Mouse (Mus musculus): ENCODE measurements around the gene Efna5. TPM values are rescaled to one million over a fixed set of nuclear protein-coding genes. Genes with fewer than 3 reads are reported as not detected.

Gene Efna5
- polyA plus RNA-seq, 1 experiment from 2014 or later: 56.6 TPM

DNA sequence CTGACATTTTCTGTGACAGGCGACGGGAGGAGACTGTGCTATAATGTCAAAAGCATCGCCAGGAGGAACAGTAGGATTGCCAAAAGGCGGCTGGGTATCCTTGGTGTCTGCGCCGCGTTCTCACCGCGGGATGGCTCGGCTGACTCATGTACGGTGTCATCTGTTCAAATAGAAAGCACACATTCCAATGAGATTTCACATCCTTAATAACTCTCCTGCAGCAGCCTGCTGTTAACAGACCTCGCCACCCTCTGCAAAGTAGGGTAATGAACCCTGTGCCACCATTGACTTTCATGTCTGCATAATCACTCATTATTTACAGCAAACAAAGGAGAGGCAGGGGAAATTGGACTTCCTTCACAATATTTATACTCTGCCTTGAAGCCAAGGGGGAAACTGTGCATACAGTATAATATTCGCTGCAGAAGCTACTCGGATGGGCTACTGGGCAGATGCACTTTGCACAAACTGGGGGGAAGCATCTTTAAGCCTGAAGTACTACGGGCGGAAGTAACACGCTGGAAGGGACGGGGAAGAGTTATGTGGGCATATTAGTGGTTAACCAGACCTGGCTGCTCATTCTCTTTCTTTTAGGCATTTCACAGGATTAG, 273.7 kb downstream of the Efna5 start:
- no peak overlapping the region for H3K4me3 ChIP-seq (ENCODE audit: low read depth, low read length)
- no peaks in the 10 kb centered on the region for H3K9me3 ChIP-seq (ENCODE audit: control insufficient read depth, low read length)
- H3K4me1 ChIP-seq (ENCODE audit: control insufficient read depth, insufficient read depth, low read length): 0 out of 2 replicates have a peak, but pooled peaks cover 3% of the 10 kb centered on the region
- DNase-seq (ENCODE audit: low spot score) (no peak), ATAC-seq (ENCODE audit: low read depth) (no peak)
- H3K27ac ChIP-seq (replicated peaks; ENCODE audit: low read depth, low read length): no peak overlapping the region
- no peaks in the 10 kb centered on the region for H3K27me3 ChIP-seq (replicated peaks; ENCODE audit: control insufficient read depth, insufficient read depth, low read length)
- peaks cover 5% of the 10 kb centered on the region; the same call in 1 of the 2 replicates for H3K36me3 ChIP-seq (ENCODE audit: control insufficient read depth, insufficient read depth, low read length)
- H3K4me2 ChIP-seq (ENCODE audit: low read depth, low read length): no peak overlapping the region
- 85% methylated on average over 18 of the region's 18 CpGs for WGBS
- H3K9ac ChIP-seq (ENCODE audit: low read depth, low read length): no peak overlapping the region

- WGBS: 77% methylated on average over 6 of the region's 6 CpGs
- Histone ChIP-seq H3K27ac (replicated peaks; ENCODE audit: low read depth, low read length) (no peak overlapping the region), H3K9me3 (ENCODE audit: control insufficient read depth, low read length) (no peaks in the 10 kb centered on the region; the same call in 1 of the 2 replicates), H3K27me3 (replicated peaks; ENCODE audit: control insufficient read depth, insufficient read depth, low read length) (no peaks in the 10 kb centered on the region), H3K36me3 (ENCODE audit: control insufficient read depth, insufficient read depth, low read length) (peaks cover 10% of the 10 kb centered on the region; the same call in 1 of the 2 replicates), H3K9ac (ENCODE audit: low read depth, low read length) (no peak overlapping the region), H3K4me1 (ENCODE audit: control insufficient read depth, insufficient read depth, low read length) (0 out of 2 replicates have a peak, but pooled peaks cover 3% of the 10 kb centered on the region), H3K4me2 (ENCODE audit: low read depth, low read length) (no peak overlapping the region), H3K4me3 (ENCODE audit: low read depth, low read length) (no peak overlapping the region)
- DNase-seq (ENCODE audit: low spot score) (no peak), ATAC-seq (ENCODE audit: low read depth) (0 out of 2 replicates have a peak, but pooled peaks have one; percentile 26)
Measured at GRCm38 (mm10) chr17:62606681-62607080, 274.4 kb downstream of the Efna5 start.

DNA sequence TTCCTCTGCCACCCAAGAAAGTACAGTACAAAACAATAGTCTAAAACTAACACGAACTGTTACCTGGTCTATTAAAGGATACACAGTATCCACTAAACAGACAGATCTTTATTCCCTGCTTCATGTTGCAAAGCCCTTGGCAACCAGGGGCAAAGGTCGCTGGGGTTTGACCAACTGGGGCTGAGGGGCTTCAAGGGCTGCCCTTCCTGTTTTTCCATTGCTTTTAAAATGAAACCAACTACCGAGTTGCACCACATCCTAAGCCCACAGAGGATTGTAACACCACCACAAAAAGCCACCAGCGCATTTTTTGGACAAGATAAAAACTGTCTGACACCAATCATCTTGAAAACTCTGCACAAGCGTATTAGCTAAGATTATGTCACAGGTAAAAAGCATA, 276.8 kb downstream of the Efna5 start:
- no peak for ATAC-seq (ENCODE audit: low read depth)
- DNase-seq (ENCODE audit: low spot score): no peak

DNA sequence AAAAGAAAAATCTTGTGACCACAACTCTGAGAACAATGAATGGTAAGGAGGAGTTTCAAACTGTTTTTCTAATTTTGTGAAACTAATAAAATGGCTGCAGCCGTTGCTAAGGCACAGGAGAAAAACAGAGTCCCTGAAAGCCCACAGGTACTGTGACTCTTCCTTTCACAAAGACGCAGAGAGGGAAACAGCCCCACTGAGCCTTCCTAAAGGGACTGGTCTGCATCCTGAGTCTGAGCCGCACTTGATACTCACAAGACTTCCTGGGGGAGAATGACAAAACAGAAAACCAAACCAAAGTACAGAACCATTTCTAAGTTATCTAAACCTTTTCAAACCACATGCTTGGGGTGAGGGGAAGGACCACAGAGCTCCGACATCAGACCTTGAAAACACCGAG, 277.5 kb downstream of the Efna5 start:
- Histone ChIP-seq H3K4me3 (ENCODE audit: low read depth, low read length) (no peak overlapping the region), H3K4me2 (ENCODE audit: low read depth, low read length) (no peak overlapping the region), H3K36me3 (ENCODE audit: control insufficient read depth, insufficient read depth, low read length) (peaks cover 12% of the 10 kb centered on the region; the same call in 1 of the 2 replicates), H3K4me1 (ENCODE audit: control insufficient read depth, insufficient read depth, low read length) (peaks cover 6% of the 10 kb centered on the region; the same call in 1 of the 2 replicates), H3K27me3 (replicated peaks; ENCODE audit: control insufficient read depth, insufficient read depth, low read length) (no peaks in the 10 kb centered on the region), H3K9ac (ENCODE audit: low read depth, low read length) (no peak overlapping the region), H3K9me3 (ENCODE audit: control insufficient read depth, low read length) (no peaks in the 10 kb centered on the region; the same call in 1 of the 2 replicates), H3K27ac (replicated peaks; ENCODE audit: low read depth, low read length) (no peak overlapping the region)
- ATAC-seq (ENCODE audit: low read depth) (no peak), DNase-seq (ENCODE audit: low spot score) (no peak)
- 40% methylated on average over 5 of the region's 5 CpGs for WGBS

More for the DNA sequence above, 276.8 kb downstream of the Efna5 start:
- Histone ChIP-seq H3K4me1 (ENCODE audit: control insufficient read depth, insufficient read depth, low read length) (0 out of 2 replicates have a peak, but pooled peaks cover 6% of the 10 kb centered on the region), H3K27ac (replicated peaks; ENCODE audit: low read depth, low read length) (no peak overlapping the region), H3K27me3 (replicated peaks; ENCODE audit: control insufficient read depth, insufficient read depth, low read length) (no peaks in the 10 kb centered on the region), H3K36me3 (ENCODE audit: control insufficient read depth, insufficient read depth, low read length) (peaks cover 12% of the 10 kb centered on the region; the same call in 1 of the 2 replicates), H3K9ac (ENCODE audit: low read depth, low read length) (no peak overlapping the region), H3K4me3 (ENCODE audit: low read depth, low read length) (no peak overlapping the region), H3K4me2 (ENCODE audit: low read depth, low read length) (no peak overlapping the region), H3K9me3 (ENCODE audit: control insufficient read depth, low read length) (no peaks in the 10 kb centered on the region; the same call in 1 of the 2 replicates)
- WGBS: 48% methylated on average over 5 of the region's 5 CpGs

DNA sequence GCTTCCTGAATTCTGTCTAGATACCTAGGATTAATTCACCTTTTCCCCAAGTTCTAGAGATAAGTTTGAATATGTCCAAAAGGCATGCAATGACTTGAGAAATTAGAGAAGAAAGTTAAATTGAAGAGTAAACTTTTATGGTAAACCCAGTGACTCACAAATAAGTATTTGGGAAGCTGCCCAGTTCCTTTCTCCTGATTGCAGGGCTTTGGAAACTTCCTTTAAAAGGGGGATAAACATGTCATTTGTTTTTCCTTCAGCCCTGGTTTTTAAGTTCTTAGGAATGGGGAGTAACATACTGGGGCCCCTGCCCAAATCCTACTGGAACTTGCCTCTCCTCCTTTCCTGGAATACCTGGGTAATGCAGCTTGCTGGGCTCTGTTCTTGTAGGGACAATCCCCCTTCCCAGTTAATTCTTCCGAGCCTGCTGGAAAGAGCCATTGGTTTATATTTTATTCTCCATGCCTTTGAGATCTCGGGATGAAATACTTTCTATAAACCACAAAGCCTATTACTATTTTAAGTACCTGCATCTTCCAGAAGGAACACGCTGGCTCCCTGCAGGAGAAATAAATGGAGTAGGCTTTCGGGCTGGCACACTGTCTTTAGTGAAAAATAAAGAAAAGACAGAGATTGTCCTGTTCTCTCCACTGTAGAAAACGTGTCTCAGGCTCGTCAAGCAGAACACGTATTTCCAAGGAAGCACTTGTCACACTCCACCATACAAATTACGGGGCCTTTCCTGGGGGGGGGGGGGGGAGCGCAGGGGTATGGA, 282.2 kb downstream of the Efna5 start:
- peaks cover 3% of the 10 kb centered on the region; the same call in 1 of the 2 replicates for H3K4me1 ChIP-seq (ENCODE audit: control insufficient read depth, insufficient read depth, low read length)
- DNase-seq (ENCODE audit: low spot score) (peak; percentile 77), ATAC-seq (ENCODE audit: low read depth) (no peak)
- peaks cover 7% of the 10 kb centered on the region; the same call in 1 of the 2 replicates for H3K36me3 ChIP-seq (ENCODE audit: control insufficient read depth, insufficient read depth, low read length)
- H3K9ac ChIP-seq (ENCODE audit: low read depth, low read length): no peak overlapping the region
- no peak overlapping the region for H3K4me2 ChIP-seq (ENCODE audit: low read depth, low read length)
- H3K27ac ChIP-seq (replicated peaks; ENCODE audit: low read depth, low read length): no peak overlapping the region
- no peaks in the 10 kb centered on the region for H3K27me3 ChIP-seq (replicated peaks; ENCODE audit: control insufficient read depth, insufficient read depth, low read length)
- no peaks in the 10 kb centered on the region; the same call in 1 of the 2 replicates for H3K9me3 ChIP-seq (ENCODE audit: control insufficient read depth, low read length)
- 53% methylated on average over 9 of the region's 9 CpGs for WGBS
- H3K4me3 ChIP-seq (ENCODE audit: low read depth, low read length): no peak overlapping the region

- 70% methylated on average over 5 of the region's 5 CpGs for WGBS
- H3K27me3 ChIP-seq (replicated peaks; ENCODE audit: control insufficient read depth, insufficient read depth, low read length): no peaks in the 10 kb centered on the region
- H3K4me3 ChIP-seq (ENCODE audit: low read depth, low read length): no peak overlapping the region
- H3K9me3 ChIP-seq (ENCODE audit: control insufficient read depth, low read length): 0 out of 2 replicates have a peak, but pooled peaks cover 2% of the 10 kb centered on the region
- H3K9ac ChIP-seq (ENCODE audit: low read depth, low read length): no peak overlapping the region
- H3K4me1 ChIP-seq (ENCODE audit: control insufficient read depth, insufficient read depth, low read length): no peaks in the 10 kb centered on the region
- H3K4me2 ChIP-seq (ENCODE audit: low read depth, low read length): no peak overlapping the region
- DNase-seq (ENCODE audit: low spot score) (no peak), ATAC-seq (ENCODE audit: low read depth) (no peak)
- H3K36me3 ChIP-seq (ENCODE audit: control insufficient read depth, insufficient read depth, low read length): no peaks in the 10 kb centered on the region
- no peak overlapping the region for H3K27ac ChIP-seq (replicated peaks; ENCODE audit: low read depth, low read length)
Measured at GRCm38 (mm10) chr17:62592436-62593074, 288.6 kb downstream of the Efna5 start.

- Histone ChIP-seq H3K4me3 (ENCODE audit: low read depth, low read length) (no peak overlapping the region), H3K9ac (ENCODE audit: low read depth, low read length) (no peak overlapping the region), H3K27me3 (replicated peaks; ENCODE audit: control insufficient read depth, insufficient read depth, low read length) (no peaks in the 10 kb centered on the region), H3K36me3 (ENCODE audit: control insufficient read depth, insufficient read depth, low read length) (no peaks in the 10 kb centered on the region), H3K4me2 (ENCODE audit: low read depth, low read length) (no peak overlapping the region), H3K4me1 (ENCODE audit: control insufficient read depth, insufficient read depth, low read length) (no peaks in the 10 kb centered on the region), H3K27ac (replicated peaks; ENCODE audit: low read depth, low read length) (no peak overlapping the region), H3K9me3 (ENCODE audit: control insufficient read depth, low read length) (0 out of 2 replicates have a peak, but pooled peaks cover 8% of the 10 kb centered on the region)
- DNase-seq (ENCODE audit: low spot score): no peak
- WGBS: 76% methylated on average over 10 of the region's 10 CpGs
- no peak for ATAC-seq (ENCODE audit: low read depth)
Measured at GRCm38 (mm10) chr17:62591581-62592435, 289.3 kb downstream of the Efna5 start.

Measured in embryonic facial prominence, embryonic 14.5 days (tissue).